Mouse (Mus musculus) liver, embryonic 14.5 days (tissue): Measurements from ENCODE around the gene Farp1. TPM values are rescaled to one million over a fixed set of nuclear protein-coding genes. Genes with fewer than 3 reads are reported as not detected.

Experiments
- ATAC-seq: fragments of 200-750 bp; cut with Nextera tagmentation; 2 replicates; pipeline ENCODE4 v1.8.0; 2017; ENCODE audit warnings: moderate number of reproducible peaks, mild to moderate bottlenecking, moderate library complexity; ENCODE audit not compliant: insufficient read depth
- DNase-seq, 3 experiments: peaks; one replicate each; pipeline ENCODE4 v3.0.0-alpha.2; 2012 to 2013; ENCODE audit warnings: low read depth in 3 of 3, low spot score in 3 of 3
- H3K27ac ChIP-seq: fragments of 300-500 bp; sonication (generic); 2 replicates; pipeline ENCODE4 v1.5.1; 2014; ENCODE audit warnings: moderate library complexity, mild to moderate bottlenecking, control low read depth, inconsistent platforms
- H3K27me3 ChIP-seq: fragments of 300-500 bp; sonication (generic); 2 replicates; pipeline ENCODE4 v1.6.1; 2014; ENCODE audit warnings: mild to moderate bottlenecking, low read length, moderate library complexity; ENCODE audit not compliant: control insufficient read depth, insufficient read depth
- H3K36me3 ChIP-seq: fragments of 300-500 bp; sonication (generic); replicated peaks from 2 replicates; pipeline ENCODE4 v1.6.1; 2014; ENCODE audit warnings: low read depth; ENCODE audit not compliant: control insufficient read depth, insufficient read depth
- H3K4me1 ChIP-seq, 2 experiments: fragments of 200-500 bp in 1 of 2; fragments of 300-500 bp in 1 of 2; sonication (generic) in 1 of 2; replicated peaks; 2 replicates each; pipeline ENCODE4 v1.6.1; 2012 to 2014; ENCODE audit warnings: antibody characterized with exemption in 1 of 2, inconsistent platforms in 1 of 2, low read length in 1 of 2; ENCODE audit not compliant: control insufficient read depth in 2 of 2, insufficient read depth in 2 of 2
- H3K4me2 ChIP-seq: fragments of 300-500 bp; sonication (generic); 2 replicates; pipeline ENCODE4 v1.6.1; 2014; ENCODE audit warnings: low read depth, mild to moderate bottlenecking, control low read depth, moderate library complexity
- H3K4me3 ChIP-seq, 2 experiments: fragments of 200-500 bp in 1 of 2; fragments of 300-500 bp in 1 of 2; sonication (generic) in 1 of 2; 2 replicates each; pipeline ENCODE4 v1.5.1; 2012 to 2014; ENCODE audit warnings: low read depth in 2 of 2, low read length in 2 of 2, mild to moderate bottlenecking in 2 of 2, control low read depth in 1 of 2, inconsistent platforms in 1 of 2, moderate library complexity in 1 of 2; ENCODE audit not compliant: insufficient read depth in 1 of 2
- H3K9ac ChIP-seq: fragments of 300-500 bp; sonication (generic); replicated peaks from 2 replicates; pipeline ENCODE4 v1.6.1; 2014; ENCODE audit warnings: mild to moderate bottlenecking, control low read depth, moderate library complexity
- H3K9me3 ChIP-seq: fragments of 300-500 bp; sonication (generic); 2 replicates; pipeline ENCODE4 v1.6.1; 2016; ENCODE audit warnings: low read length, mixed read lengths; ENCODE audit not compliant: control insufficient read depth
- CTCF ChIP-seq: IDR thresholded peaks from 2 replicates; pipeline ENCODE4 v1.5.1; 2016; ENCODE audit warnings: antibody characterized with exemption, low read depth, control low read depth
- EP300 ChIP-seq: IDR thresholded peaks from 2 replicates; pipeline ENCODE4 v1.6.1; 2016; ENCODE audit warnings: antibody characterized with exemption, low read depth
- WGBS: fragments of 180-500 bp; shearing (Covaris S2); extraction: QIAGEN DNeasy Blood & Tissue Kit; methylation state at CpG from one replicate; pipeline ENCODE4 v1.1.7; 2014; ENCODE audit not compliant: insufficient replicate concordance; 5-methylcytosine and 5-hydroxymethylcytosine counted together
- polyA plus RNA-seq, 2 experiments: library from polyadenylated mRNA; depleted of rRNA in 1 of 2; stranded (reverse) in 1 of 2; unstranded in 1 of 2; fragments of >200 nt; fragmentation: Nextera tagmentation in 1 of 2; extraction: Ambion mirVana in 1 of 2; gene quantifications; 2 replicates each; pipeline versions ENCODE4 v1.2.1 to v1.2.3; 2012 to 2014

The Farp1 gene
- polyA plus RNA-seq, 2 experiments, result 3.0 to 4.3 TPM

GRCm38 (mm10) chr14:121061686-121062085 is 26.7 kb downstream of the Farp1 start:
- H3K4me1 ChIP-seq, result peaks cover 0 to 4% of the 10 kb centered on the region in 2 experiments; a peak in 2 of 4 replicates
- ATAC-seq (no peak), DNase-seq (no peak)
- WGBS, result 47% methylated on average over 4 of the region's 4 CpGs
- H3K9ac ChIP-seq, result no peak overlapping the region
- H3K4me2 ChIP-seq, result no peak overlapping the region
- H3K36me3 ChIP-seq, result no peaks in the 10 kb centered on the region
- H3K27me3 ChIP-seq, result no peaks in the 10 kb centered on the region
- no peaks in the 10 kb centered on the region for H3K9me3 ChIP-seq
- H3K27ac ChIP-seq, result no peak overlapping the region
- no peak for TF ChIP-seq CTCF
- TF ChIP-seq EP300, result no peak
- no peak overlapping the region for H3K4me3 ChIP-seq

- peaks cover 0 to 4% of the 10 kb centered on the region in 2 experiments; a peak in 2 of 4 replicates for H3K4me1 ChIP-seq
- WGBS, result 52% methylated on average over 14 of the region's 14 CpGs
- no peak for TF ChIP-seq CTCF
- H3K4me2 ChIP-seq, result no peak overlapping the region
- no peak overlapping the region for H3K9ac ChIP-seq
- ATAC-seq, result 0 out of 2 replicates have a peak, but pooled peaks have one; percentile 18
- no peak overlapping the region for H3K27ac ChIP-seq
- DNase-seq, result no peak
- no peak overlapping the region for H3K4me3 ChIP-seq
- H3K27me3 ChIP-seq, result no peaks in the 10 kb centered on the region
- no peaks in the 10 kb centered on the region for H3K36me3 ChIP-seq
- no peaks in the 10 kb centered on the region for H3K9me3 ChIP-seq
Observed at GRCm38 (mm10) chr14:121062238-121063082, 27.5 kb downstream of the Farp1 start.

- Histone ChIP-seq H3K9ac (no peak overlapping the region), H3K4me1 (peaks cover 0 to 4% of the 10 kb centered on the region in 2 experiments; a peak in 2 of 4 replicates), H3K4me2 (no peak overlapping the region), H3K4me3 (no peak overlapping the region), H3K27me3 (no peaks in the 10 kb centered on the region), H3K36me3 (no peaks in the 10 kb centered on the region), H3K27ac (no peak overlapping the region), H3K9me3 (no peaks in the 10 kb centered on the region)
- TF ChIP-seq EP300 (no peak), CTCF (no peak)
- WGBS, result 59% methylated on average over 1 of the region's 1 CpGs
- DNase-seq (no peak), ATAC-seq (no peak)
Observed at GRCm38 (mm10) chr14:121064726-121065125, 29.7 kb downstream of the Farp1 start.

- Histone ChIP-seq H3K4me1 (no peaks in the 10 kb centered on the region), H3K9ac (no peak overlapping the region), H3K27ac (no peak overlapping the region), H3K4me3 (no peak overlapping the region), H3K9me3 (no peaks in the 10 kb centered on the region), H3K4me2 (no peak overlapping the region), H3K27me3 (no peaks in the 10 kb centered on the region), H3K36me3 (no peaks in the 10 kb centered on the region)
- no peak for TF ChIP-seq EP300
- ATAC-seq (no peak), DNase-seq (no peak)
- 77% methylated on average over 5 of the region's 5 CpGs for WGBS
Observed at GRCm38 (mm10) chr14:121073093-121073866, 38.3 kb downstream of the Farp1 start.

GRCm38 (mm10) chr14:121074197-121074734 is 39.3 kb downstream of the Farp1 start:
- WGBS, result 46% methylated on average over 2 of the region's 2 CpGs
- H3K27me3 ChIP-seq, result no peaks in the 10 kb centered on the region
- no peaks in the 10 kb centered on the region for H3K36me3 ChIP-seq
- no peaks in the 10 kb centered on the region for H3K4me1 ChIP-seq
- H3K4me2 ChIP-seq, result no peak overlapping the region
- H3K4me3 ChIP-seq, result no peak overlapping the region
- ATAC-seq (no peak), DNase-seq (no peak)
- H3K9ac ChIP-seq, result no peak overlapping the region
- H3K9me3 ChIP-seq, result no peaks in the 10 kb centered on the region
- no peak for TF ChIP-seq EP300
- TF ChIP-seq CTCF, result no peak
- H3K27ac ChIP-seq, result no peak overlapping the region
